ENCODE assay signal across 25 mouse cellular contexts in the genomic region with DNA sequence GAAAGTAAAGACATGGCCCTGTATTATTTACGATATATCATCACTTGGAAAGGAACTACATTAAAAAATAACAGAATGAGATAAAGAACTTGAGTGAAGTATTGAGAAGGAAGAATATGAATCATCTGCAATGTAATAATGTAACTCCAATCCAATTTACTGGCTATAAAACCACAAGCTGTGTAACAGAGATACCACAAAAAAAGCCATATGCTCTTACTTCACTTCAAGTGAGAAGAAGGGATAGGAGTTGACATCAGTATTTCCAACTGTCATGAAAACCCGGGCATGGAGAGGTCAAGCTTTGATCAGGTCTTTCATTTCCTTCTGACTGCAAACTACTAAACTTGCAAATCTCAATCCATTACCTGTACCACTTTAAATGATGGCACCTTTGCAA. TPM values are rescaled to one million over a fixed set of nuclear protein-coding genes. Genes with fewer than 3 reads are reported as not detected.
DNase-seq lines count a peak whose midpoint lies in the region; ATAC-seq and TF ChIP-seq lines count a peak whose summit lies in the region.
"Had no signal": no experiment of that assay in that cellular context is flagged by ENCODE, and none has a peak within 500 bp of the region (broad histone marks: within the 10 kb centered on the region; RNA-seq: fewer than 3 reads in every experiment).

No protein-coding gene starts in this region.

- 0 out of 2 replicates have a peak, but pooled peaks have one; percentile 15 for ATAC-seq in G1E (ENCODE audit: extremely low read depth, insufficient number of reproducible peaks, low FRiP score, poor library complexity, severe bottlenecking)
- no peak for ATAC-seq in neural tube, embryonic 15.5 days (ENCODE audit: low FRiP score)
- ATAC-seq: CD4-positive, CD25-positive, alpha-beta regulatory T cell, adult 4 months; forebrain, embryonic 14.5 days; forebrain, embryonic 16.5 days had no signal

- WGBS in neural tube, embryonic 15.5 days: 91% methylated on average over 2 of the region's 2 CpGs

- DNase-seq in 3T3-L1 (ENCODE audit: low read depth, low spot score) (peak; percentile 3), G1E (ENCODE audit: low spot score) (no peak), MN1 (ENCODE audit: low spot score) (peak; percentile 10)
- no peak for DNase-seq in adrenal gland, adult 2 months
- DNase-seq in cerebellum, adult 9-10 months: no peak
- DNase-seq: adrenal gland, adult 8-10 months; adrenal gland, postnatal 14 days; adrenal gland, postnatal 36 days; B cell, adult 2 months; cerebellum, adult 11-12 months; cerebellum, adult 2 months; cerebellum, adult 9-11 months; cerebellum, postnatal 14 days; cerebellum, postnatal 36 days; embryo, embryonic 11 days had no signal

- no peaks in the 10 kb centered on the region for H3K27me3 ChIP-seq in G1E (ENCODE audit: insufficient read depth, low read length)
- H3K27me3 ChIP-seq in neural tube, embryonic 15.5 days (replicated peaks): no peaks in the 10 kb centered on the region
- H3K27me3 ChIP-seq: CH12.LX; embryonic facial prominence, embryonic 13.5 days; embryonic facial prominence, embryonic 15.5 days; forebrain, embryonic 12.5 days had no signal

- no peak overlapping the region for H3K27ac ChIP-seq in neural tube, embryonic 15.5 days (replicated peaks)
- H3K27ac ChIP-seq: embryonic facial prominence, embryonic 13.5 days; embryonic facial prominence, embryonic 15.5 days; forebrain, embryonic 10.5 days; forebrain, embryonic 12.5 days had no signal

- no peak for TF ChIP-seq CTCF in G1E (IDR thresholded peaks at IDR 0.05; ENCODE audit: low read depth, low read length)

- peaks cover 80% of the 10 kb centered on the region for H3K36me3 ChIP-seq in G1E (replicated peaks)
- peaks cover 21% of the 10 kb centered on the region for H3K36me3 ChIP-seq in neural tube, embryonic 15.5 days

- peaks cover 26% of the 10 kb centered on the region for H3K4me1 ChIP-seq in G1E (ENCODE audit: insufficient read depth, low read depth, low read length)
- no peaks in the 10 kb centered on the region for H3K4me1 ChIP-seq in neural tube, embryonic 15.5 days
- H3K4me1 ChIP-seq: embryonic facial prominence, embryonic 13.5 days; embryonic facial prominence, embryonic 15.5 days; forebrain, embryonic 10.5 days; forebrain, embryonic 12.5 days had no signal

- no peak overlapping the region for H3K9ac ChIP-seq in neural tube, embryonic 15.5 days (replicated peaks)
- H3K9ac ChIP-seq: embryonic facial prominence, embryonic 13.5 days; embryonic facial prominence, embryonic 15.5 days; forebrain, embryonic 12.5 days had no signal

- no peak overlapping the region for H3K4me2 ChIP-seq in neural tube, embryonic 15.5 days
- H3K4me2 ChIP-seq: embryonic facial prominence, embryonic 13.5 days; embryonic facial prominence, embryonic 15.5 days; forebrain, embryonic 12.5 days had no signal

- H3K9me3 ChIP-seq in G1E (replicated peaks): no peaks in the 10 kb centered on the region
- H3K9me3 ChIP-seq in neural tube, embryonic 15.5 days (replicated peaks): no peaks in the 10 kb centered on the region
- H3K9me3 ChIP-seq: embryonic facial prominence, embryonic 13.5 days; embryonic facial prominence, embryonic 15.5 days; forebrain, embryonic 10.5 days; forebrain, embryonic 12.5 days had no signal

- H3K4me3 ChIP-seq in G1E (ENCODE audit: low read depth, low read length): no peak overlapping the region
- no peak overlapping the region for H3K4me3 ChIP-seq in neural tube, embryonic 15.5 days (replicated peaks)
- H3K4me3 ChIP-seq: embryonic facial prominence, embryonic 13.5 days; embryonic facial prominence, embryonic 15.5 days; erythroblast, embryonic 14.5 days; forebrain, embryonic 10.5 days; forebrain, embryonic 12.5 days had no signal

RNA-seq across cellular contexts. Expression of a gene that starts 48.2 kb away (rescaled TPM):
- total RNA-seq in G1E (2014; fragmentation: Nextera tagmentation) (28.0 and 44.0 TPM in 2 replicates), G1E (2017) (8.8 and 10.9 TPM in 2 replicates)
- 2.1 and 3.8 TPM in 2 replicates for polyA plus RNA-seq in G1E (2012)
- 10 to 100 TPM; 13.9 to 16.7 TPM for total RNA-seq in adrenal gland, adult 2 months (2021)
- polyA plus RNA-seq in adrenal gland, adult 2 months (2012; rRNA removed): 7.6 and 8.9 TPM in 2 replicates
- 4.5 and 5.4 TPM in 2 replicates for polyA plus RNA-seq in neural tube, embryonic 15.5 days (2015; fragmentation: Nextera tagmentation; extraction: Ambion mirVana)

RNA-seq across cellular contexts. Expression of a gene that starts 48.9 kb away (rescaled TPM):
- total RNA-seq in G1E (2014; fragmentation: Nextera tagmentation) (566 and 620 TPM in 2 replicates), G1E (2017) (538 and 696 TPM in 2 replicates)
- 104 and 111 TPM in 2 replicates for polyA plus RNA-seq in G1E (2012)
- total RNA-seq in adrenal gland, adult 2 months (2021): 100 to 1,000 TPM; 193 to 259 TPM
- 5.1 and 5.2 TPM in 2 replicates for polyA plus RNA-seq in adrenal gland, adult 2 months (2012; rRNA removed)
- polyA plus RNA-seq in neural tube, embryonic 15.5 days (2015; fragmentation: Nextera tagmentation; extraction: Ambion mirVana): 37.3 and 42.0 TPM in 2 replicates

Comparison
In these comparisons a context has a peak if more than half of its experiments do, and no peak if none do; other contexts are left out.
1. DNase-seq: peak in 3T3-L1 (single experiment) and MN1 (single experiment); none in G1E (single experiment), adrenal gland, adult 2 months (single experiment) and cerebellum, adult 9-10 months (single experiment).